Mouse (Mus musculus) frontal cortex, postnatal 14 days (tissue): ENCODE data around the gene Fkbp15.
"Not testable (repeated sequence)": the region's sequence is repeated elsewhere in the genome, so short reads cannot be mapped to it uniquely, and the experiment has no call there.

ENCODE experiments used
- DNase-seq, 2 experiments: peaks; one replicate each; pipeline ENCODE4 v3.0.0; 2022; ENCODE audit warnings: low spot score in 2 of 2

Fkbp15 gene

DNA sequence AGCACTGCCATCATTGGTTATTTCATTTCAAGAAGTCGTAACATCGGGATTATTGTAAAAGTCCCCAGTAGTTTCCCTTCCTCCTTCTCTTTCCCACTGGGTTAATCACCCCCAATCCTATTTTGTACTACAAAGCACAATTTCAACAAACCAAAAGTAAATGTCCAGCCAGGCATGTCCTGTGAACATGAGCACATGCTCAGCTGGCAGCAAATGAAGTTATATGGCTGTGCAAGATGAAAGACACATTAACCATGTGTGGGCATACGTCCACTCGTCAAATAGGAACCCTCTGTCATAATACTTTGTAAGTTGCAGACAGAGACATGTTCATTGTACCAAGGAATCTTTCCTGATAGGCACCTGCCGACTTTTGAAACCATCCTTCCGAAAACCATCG, 77.4 kb downstream of the Fkbp15 start:
- no peak for DNase-seq

DNA sequence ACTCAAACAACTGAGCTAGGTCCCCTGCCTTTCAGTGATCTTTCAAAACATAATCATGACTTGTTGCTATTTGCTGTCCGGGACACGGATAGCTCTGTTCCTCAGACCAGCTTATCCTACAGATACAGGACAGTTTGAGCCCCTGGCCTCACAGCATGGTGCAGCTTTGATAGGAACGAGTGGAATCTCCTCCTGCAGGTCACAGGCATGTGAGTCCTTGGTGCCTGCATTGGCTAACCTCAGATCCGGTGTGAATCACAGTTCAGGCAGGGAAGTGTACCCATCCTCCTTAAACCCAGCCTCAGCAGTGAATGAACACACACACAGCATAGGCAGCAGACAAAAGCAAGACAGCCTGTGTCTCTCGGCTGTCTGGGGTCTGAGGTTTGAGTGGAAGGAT, 79.0 kb downstream of the Fkbp15 start:
- no peak for DNase-seq

DNA sequence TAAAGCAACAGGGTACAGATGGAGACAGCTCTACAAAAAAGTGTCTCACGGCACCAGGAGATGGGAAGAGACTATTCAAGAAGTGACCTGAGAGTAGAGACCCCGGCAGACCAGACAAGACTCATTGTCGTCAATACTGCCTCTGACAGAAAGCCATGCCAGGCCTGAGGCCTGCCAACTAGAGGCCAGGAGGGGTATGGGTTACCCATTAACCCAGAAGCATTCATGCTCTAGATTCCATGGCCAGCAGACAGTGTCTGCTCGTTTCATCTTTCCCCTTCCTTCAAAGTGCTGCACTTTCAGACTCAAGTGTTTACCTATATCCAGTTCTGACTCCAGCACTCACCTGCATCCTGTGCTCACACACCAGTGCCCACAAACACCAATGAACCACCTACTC, 82.3 kb downstream of the Fkbp15 start:
- no peak for DNase-seq

DNA sequence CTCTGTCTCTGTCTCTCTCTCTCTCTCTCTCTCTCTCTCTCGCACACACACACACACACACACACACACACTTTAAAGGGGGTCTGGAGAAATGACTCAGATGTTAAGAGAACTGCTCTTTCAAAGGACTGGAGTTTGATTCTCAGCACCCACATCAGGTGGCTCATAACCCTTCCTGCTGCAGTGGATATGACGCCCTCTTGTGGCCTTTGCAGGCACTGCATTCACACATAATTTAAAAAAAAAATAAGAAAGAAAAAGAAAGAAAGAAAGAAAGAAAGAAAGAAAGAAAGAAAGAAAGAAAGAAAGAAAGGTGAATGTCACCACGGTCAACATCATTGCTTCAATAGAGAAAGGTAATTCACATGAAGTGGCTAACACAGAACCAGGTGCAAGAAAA, 83.1 kb downstream of the Fkbp15 start:
- no peak for DNase-seq

DNA sequence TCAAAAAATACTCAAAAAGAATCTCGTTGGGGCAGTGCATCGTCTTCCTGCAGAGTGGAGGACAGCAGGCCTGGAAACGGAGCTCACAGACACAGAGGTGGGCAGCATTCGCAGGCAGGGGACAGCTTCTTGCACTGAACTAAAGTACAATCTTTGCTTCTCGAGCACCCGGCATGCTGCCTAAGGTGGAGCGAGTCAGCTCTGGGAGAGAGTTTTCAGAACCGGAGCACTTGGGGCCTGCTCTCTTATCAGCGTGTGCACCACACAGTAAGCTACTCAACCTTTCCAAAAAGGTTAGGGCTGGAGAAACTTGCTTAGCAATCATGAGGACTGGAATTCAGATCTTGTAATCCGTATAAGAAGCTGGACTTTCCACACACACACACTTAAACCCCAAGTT, 83.7 kb downstream of the Fkbp15 start:
- no peak for DNase-seq

DNA sequence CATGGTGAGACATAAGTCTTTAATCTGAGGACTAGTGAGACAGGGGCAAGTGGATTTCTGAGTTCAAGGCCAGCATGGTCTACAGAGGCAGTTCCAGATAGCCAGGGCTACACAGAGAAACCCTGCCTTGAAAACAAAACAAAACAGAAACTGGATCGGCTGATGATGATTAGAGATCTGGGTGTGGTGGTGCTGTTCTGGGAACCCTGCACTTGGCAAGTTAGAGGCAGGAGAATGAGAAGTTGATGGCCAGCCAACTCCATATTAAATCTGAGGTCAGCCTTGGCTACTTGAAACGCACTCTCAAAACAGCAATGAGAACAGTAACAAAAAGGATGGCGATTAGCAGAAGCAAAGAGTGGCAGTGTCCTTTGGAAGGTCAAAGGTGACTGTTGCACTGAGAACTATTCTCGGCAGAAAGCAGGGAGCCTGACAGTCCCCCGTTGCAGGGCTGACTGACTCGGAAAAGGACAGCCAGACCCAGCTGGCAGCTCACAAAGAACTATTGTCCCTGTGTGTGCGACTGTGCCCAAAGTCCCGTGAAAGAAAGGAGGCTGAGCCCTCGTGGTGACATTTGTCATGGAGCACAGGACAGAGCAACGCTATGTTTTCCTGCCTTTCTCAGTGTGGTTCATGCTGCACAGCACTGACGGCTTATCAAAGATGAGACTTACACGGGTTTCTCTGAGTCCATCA, 85.4 kb downstream of the Fkbp15 start:
- DNase-seq: no peak

DNA sequence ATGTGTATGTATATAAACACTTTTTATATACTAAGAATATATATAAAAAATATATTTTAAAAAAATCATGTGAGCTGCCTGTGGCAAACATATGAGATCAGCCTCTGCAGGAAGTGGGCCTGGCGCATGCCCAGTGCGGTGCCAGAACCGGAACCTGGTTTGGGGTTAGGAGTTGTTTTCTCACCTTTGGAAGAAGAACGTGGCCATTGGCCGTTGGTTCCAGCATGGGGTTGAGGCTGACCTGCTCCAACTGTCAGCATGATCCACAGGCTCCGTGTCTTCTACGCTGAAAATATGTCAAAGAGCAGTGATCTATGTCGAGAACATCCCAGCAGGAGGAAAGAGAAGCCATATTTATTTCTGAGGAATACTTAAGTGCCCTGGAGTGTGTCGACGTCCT, 86.4 kb downstream of the Fkbp15 start:
- DNase-seq: no peak

DNA sequence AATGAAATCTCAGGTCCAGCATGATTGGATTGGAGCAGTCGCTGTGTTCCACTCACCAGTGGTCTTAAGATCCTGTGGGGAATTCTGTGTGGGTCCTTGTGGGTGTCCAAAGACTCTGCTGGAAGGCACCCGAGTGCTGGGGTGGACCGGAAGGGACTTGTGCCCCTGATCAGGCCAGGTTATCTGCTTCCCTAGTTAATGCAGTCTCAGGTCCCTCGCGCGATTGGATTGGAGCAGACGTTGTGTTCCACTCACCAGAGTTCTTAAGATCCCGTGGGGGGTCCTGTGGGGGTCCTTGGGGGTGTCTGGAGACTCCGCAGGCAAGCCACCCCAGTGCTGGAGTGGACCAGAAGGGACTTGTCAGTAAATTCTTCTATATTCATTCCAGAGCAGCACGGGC, 87.7 kb downstream of the Fkbp15 start:
- no peak for DNase-seq

DNA sequence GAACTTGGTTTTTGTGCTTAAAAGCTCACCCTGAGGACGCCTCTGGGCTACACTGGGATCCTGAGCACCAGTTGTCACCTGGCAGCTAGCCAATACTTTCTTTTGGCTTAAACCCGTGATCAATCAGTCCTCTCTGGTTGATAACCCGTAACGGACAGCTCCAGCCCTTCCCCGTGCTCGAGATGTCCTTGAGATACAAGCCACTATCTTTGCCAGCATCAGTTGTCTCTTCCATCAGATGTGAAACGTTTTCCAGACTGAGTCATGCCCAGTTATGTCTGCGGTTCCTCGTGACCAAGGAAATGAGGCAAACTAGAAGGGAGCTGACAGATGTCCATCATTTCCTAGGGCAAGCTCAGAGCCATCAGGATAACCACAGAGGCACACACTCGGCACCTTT, 93.2 kb downstream of the Fkbp15 start:
- DNase-seq: no peak

DNA sequence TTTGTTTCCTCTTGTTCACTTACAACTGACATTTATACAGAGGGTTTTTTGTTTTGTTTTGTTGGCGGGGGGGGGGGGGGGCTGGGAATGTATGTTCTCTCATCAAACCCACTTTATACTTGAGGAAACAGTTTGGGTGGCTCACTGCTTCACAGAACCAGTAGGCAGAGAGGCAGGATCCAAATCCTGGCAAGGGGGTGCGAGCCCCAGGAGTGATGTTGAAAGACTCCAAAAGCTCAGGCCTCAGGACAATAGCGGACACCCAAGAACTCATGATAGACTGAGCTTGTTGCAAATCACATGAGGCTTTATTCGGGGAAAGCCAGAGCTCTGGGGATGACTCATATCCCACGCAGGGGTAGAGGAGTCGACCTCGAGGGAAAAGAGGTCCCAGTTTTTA, 94.3 kb downstream of the Fkbp15 start:
- not testable (repeated sequence) for DNase-seq

DNA sequence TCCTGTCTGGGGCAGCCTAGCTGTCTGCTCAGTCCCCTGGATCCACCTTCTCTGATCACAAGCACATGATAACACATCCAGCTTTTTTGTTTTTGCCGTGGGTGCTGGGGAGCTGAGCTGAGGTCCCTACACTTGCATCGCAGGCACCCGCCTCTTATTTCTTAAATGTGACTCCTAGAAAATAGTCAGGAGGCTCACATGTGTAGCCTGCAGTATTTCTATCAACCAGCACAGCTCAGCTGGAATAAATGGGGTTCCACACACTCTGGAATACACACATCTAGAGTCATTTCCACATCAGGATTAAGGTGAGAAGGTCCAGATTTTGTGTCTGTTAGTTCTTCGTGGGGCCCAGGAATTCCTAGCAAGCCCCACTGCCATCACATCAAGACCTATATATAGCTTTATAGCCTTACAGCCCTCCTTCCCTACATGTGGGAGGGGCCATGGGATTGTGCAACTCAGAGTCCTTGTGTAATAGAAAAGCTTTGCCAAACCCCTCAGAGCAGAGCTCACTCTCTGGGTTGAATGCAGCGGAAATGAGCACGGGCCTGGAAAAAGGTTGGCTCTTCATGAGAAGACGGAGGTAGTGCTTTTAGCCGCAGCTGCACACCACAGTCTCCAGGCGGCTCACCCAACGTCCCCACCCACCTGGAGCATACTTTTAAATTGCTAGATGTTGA, 95.1 kb downstream of the Fkbp15 start:
- DNase-seq: no peak

DNA sequence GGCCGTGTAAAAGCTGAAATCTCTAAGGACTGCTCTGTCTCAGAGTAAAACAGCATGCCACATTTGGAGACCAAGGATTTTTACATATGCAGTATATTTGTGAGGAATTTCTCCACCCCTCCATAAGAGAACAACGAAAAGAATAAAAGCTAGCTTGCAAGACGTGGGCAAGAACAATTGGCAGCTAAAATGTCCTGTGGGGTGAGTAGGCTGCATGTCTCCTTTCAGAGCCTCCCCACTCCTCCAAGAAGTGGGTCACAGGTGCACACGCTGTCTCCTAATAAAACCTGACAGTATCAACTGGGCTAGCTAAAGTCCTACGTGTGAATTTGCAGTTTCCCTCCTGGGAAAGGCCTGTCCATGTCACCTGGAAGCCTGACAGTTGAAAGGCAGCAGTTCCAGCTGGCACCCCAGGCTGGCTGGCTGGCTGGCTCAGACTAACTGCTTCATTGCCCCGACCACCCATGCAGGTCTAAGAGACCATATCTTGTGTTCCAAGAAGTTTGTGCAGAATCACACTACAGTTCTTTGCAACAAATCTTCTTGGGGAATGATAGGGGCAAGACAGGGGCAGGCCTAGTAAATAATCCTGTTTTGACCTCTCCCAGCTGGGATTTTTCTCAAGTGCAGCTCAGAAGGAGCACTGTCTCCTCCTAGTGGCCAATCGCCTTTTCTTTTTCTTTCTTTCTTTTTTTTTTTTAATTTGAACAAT, 97.1 kb downstream of the Fkbp15 start:
- no peak for DNase-seq

DNA sequence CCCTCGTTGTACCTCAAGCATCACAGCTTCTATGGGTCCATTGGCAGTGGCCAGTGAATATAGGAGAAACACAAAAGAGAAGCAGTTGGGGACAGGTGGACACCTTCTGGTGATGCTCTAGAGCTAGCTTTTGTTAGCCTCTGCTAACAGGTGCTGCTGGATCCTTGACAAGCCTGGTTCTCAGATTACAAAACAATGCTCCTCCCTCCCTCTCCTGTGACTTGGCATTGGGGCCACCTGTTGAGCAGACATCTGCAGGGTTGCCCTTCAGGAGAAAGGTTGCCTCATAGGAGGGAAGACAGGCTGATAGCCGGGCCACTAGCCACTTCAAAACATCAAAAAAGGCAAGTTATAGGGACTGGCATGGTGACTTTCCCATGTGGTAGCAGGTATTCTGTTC, 98.1 kb downstream of the Fkbp15 start, which contains the start of gene Slc31a2:
Gene Slc31a2, plus strand, starts transcription at position 287 of the 400 bp plus-strand sequence.
- no peak for DNase-seq

DNA sequence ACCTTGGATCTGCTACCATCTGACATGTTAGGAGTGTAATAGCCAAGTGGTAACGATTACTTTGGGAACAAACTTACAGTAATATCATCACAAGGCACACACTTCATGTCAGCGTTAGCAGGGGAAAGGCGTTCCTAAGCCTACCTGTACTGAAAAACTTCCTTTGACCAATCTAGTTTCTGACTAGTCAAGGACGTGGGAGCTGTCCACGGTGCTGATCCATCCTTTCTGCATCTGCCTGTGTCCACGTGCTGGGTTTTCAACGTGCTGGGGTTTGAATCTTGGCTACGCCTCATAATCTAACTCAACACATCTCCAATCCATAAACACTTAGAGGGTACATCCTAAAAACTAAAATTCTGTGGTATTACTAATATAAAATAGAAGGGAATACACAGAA, 103.4 kb downstream of the Fkbp15 start:
- no peak for DNase-seq

DNA sequence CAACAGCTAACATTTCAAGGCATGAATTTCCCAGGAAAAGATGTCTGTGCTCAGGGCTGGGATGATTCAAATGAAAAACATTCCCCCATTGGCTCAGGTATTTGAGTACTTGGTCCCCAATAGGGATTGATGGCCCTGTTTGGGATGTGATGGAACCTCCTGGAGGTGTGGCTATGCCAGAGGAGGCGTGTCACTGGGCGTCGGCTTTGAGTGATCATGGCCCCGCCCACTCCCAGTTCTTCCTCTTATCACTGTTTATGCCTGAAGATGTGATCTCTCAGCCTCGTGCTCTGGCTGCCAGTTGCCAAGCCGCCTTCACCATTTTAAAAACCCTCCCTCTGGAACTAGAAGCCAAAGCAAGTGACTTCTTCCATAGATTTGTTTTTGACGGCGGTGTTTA, 105.8 kb downstream of the Fkbp15 start:
- DNase-seq: no peak

DNA sequence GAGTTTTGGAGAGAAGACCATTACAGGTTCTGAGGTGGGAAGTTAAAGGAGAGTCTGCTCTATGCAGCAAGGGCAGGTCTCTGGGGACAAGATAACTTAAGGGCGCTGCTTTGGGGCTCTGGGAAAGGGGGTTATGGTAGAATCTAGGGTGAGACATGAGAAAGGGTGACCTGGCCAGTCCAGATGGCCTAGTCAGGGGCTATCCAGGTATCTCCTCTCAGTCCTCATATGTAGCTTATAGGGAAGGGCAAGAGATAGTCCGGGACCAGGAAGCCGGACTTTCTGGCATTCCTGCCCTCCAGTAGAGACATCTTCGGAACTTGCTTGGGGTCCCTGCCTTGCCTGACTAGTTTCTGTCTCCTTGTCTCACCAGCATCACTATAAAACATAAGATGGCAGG, 108.6 kb downstream of the Fkbp15 start:
- no peak for DNase-seq

DNA sequence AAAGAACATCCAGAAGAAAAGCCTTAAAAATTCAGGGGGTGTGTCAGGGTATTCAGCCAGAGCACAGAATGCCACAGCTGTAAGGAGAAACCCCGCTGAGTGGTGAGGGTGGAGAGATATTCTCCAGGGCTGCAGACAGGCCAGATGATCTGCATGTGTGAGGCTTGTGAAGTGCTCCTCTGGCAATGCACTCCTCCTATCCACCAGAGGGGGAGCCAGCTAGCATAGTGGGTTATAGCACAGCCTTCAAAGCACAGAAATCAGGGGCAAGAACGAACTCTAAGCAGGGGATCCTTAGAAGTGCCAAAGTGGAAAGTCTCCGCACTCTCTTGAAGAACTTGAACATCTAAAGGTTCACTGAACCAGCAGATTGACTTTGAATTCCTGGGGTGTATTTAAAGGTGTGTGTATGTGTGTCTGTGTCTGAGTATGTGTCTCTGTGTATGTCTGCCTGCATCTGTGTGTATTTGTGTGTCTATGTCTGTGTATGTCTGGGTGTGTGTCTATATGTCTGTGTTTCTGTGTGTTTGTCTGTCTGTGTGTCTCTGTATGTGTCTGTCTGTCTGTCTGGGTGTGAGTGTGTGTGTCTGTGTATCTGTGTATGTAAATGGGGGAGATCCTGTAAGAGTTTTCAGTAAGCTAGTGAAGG, 109.3 kb downstream of the Fkbp15 start:
- DNase-seq: no peak
